In the genomic region with DNA sequence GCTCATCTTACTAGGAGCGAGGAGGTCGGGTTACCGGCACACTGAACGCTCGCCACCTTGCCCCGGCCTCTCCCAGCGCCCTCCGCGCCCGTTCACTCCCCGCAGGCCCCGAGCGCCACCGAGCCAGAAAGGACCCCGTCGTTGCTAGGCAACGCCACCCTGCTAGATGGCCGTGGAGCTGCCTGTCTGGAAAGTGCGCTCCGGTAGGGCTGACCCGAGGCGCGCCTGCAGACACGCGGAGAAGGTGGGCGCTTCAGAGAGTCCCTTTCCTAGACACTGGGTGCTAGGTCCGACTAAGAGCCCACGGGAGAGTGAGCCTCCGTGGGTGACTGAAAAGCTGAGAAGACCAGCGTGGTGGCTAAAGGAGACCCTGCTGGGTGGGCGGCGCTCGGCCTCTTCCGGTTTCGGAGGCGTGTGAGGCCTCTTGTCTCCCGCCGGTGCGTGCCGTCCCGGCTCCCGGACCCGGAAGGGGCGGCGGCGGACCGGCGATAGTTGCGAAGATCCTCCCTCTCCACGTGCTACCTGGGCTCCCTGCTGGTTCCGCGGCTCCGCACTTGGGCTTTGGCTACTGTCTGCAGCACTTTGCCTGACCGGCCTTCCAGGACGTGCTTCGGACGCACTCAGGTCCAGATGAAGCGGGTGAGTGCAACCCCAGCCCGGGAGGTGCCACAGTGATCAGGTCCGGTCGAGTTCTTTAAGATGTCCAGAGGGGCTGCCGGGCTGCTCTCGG, we compare ENCODE assay signal across 8 mouse cellular contexts. TPM values are rescaled to one million over a fixed set of nuclear protein-coding genes. Genes with fewer than 3 reads are reported as not detected.
DNase-seq lines count a peak whose midpoint lies in the region; ATAC-seq and TF ChIP-seq lines count a peak whose summit lies in the region.

A gene (minus strand): TSS at position 139 of the 730 bp plus-strand sequence.
A gene (plus strand): TSS at position 185 of the 730 bp plus-strand sequence.

- dilution Hi-C loops in CH12.LX (cut with MboI; ENCODE audit: extremely low pct_ligation_motif_present, extremely low pct_unique_long_range_greater_than_20kb, low sequenced_read_pairs) = no loop called here

- no peak for TF ChIP-seq RAD21 in CH12.LX (IDR thresholded peaks at IDR 0.05; ENCODE audit: low read depth, low read length)

- H3K79me2 ChIP-seq in CH12.LX (replicated peaks; ENCODE audit: control insufficient read depth, extremely low read depth, insufficient read depth, poor library complexity, severe bottlenecking) = peaks cover 65% of the 10 kb centered on the region

- peak; percentile 91 for DNase-seq in CH12.LX (ENCODE audit: extremely low read depth)
- peak; percentile 88 for DNase-seq in c-Kit-positive CD71-positive TER-119-negative erythroid progenitor cells, embryonic 14.5 days (ENCODE audit: low read depth)
- DNase-seq in forebrain, embryonic 11.5 days (ENCODE audit: low spot score) = peak; percentile 97
- DNase-seq in kidney, postnatal 36 days = peak; percentile 94 to 97
- DNase-seq in telencephalon, adult 2 months (ENCODE audit: low read depth, low spot score) = peak; percentile 92

- peaks cover 4 to 65% of the 10 kb centered on the region in 2 experiments; a peak in 3 of 4 replicates for H3K4me1 ChIP-seq in CH12.LX (ENCODE audit: control insufficient read depth in 1 of 2, insufficient read depth in 2 of 2)
- peaks cover 14% of the 10 kb centered on the region for H3K4me1 ChIP-seq in forebrain, embryonic 11.5 days (replicated peaks; ENCODE audit: control insufficient read depth, insufficient read depth, low read length)
- H3K4me1 ChIP-seq in heart, embryonic 16.5 days (ENCODE audit: control insufficient read depth, insufficient read depth, low read length) = peaks cover 41% of the 10 kb centered on the region
- peaks cover 48% of the 10 kb centered on the region for H3K4me1 ChIP-seq in liver, embryonic 15.5 days (replicated peaks)
- peaks cover 33% of the 10 kb centered on the region for H3K4me1 ChIP-seq in neural tube, embryonic 12.5 days

- peaks cover 9 to 43% of the 10 kb centered on the region in 2 experiments for H3K36me3 ChIP-seq in CH12.LX (replicated peaks in 1 of 2; ENCODE audit: control insufficient read depth in 1 of 2, insufficient read depth in 1 of 2, low read length in 1 of 2)
- peaks cover 4% of the 10 kb centered on the region; the same call in 1 of the 2 replicates for H3K36me3 ChIP-seq in forebrain, embryonic 11.5 days (ENCODE audit: control insufficient read depth, insufficient read depth, low read length)
- peaks cover 2% of the 10 kb centered on the region for H3K36me3 ChIP-seq in heart, embryonic 16.5 days (ENCODE audit: control insufficient read depth, insufficient read depth)
- peaks cover 10% of the 10 kb centered on the region for H3K36me3 ChIP-seq in liver, embryonic 15.5 days (replicated peaks)
- peaks cover 9% of the 10 kb centered on the region for H3K36me3 ChIP-seq in neural tube, embryonic 12.5 days

- peak within 1 kb of the TSS; percentile 89 for H3K4me2 ChIP-seq in CH12.LX (ENCODE audit: insufficient read depth, low read depth, poor library complexity, severe bottlenecking)
- H3K4me2 ChIP-seq in forebrain, embryonic 11.5 days (ENCODE audit: low read depth, low read length, severe bottlenecking) = peak within 1 kb of the TSS; percentile 78
- H3K4me2 ChIP-seq in heart, embryonic 16.5 days (ENCODE audit: low read depth, low read length) = peak within 1 kb of the TSS; percentile 91
- peak within 1 kb of the TSS; percentile 95 for H3K4me2 ChIP-seq in liver, embryonic 15.5 days
- peak within 1 kb of the TSS; percentile 87 for H3K4me2 ChIP-seq in neural tube, embryonic 12.5 days (replicated peaks)

- peak; percentile 94 for ATAC-seq in forebrain, embryonic 11.5 days (replicated peaks; ENCODE audit: low FRiP score)
- ATAC-seq in heart, embryonic 16.5 days (replicated peaks; ENCODE audit: extremely low read depth, insufficient read depth, low FRiP score) = peak; percentile 93
- peak; percentile 97 for ATAC-seq in liver, embryonic 15.5 days (ENCODE audit: insufficient read depth)
- peak; percentile 97 for ATAC-seq in neural tube, embryonic 12.5 days (ENCODE audit: low FRiP score, low read depth)

- H3K27me3 ChIP-seq in CH12.LX (replicated peaks) = no peaks in the 10 kb centered on the region
- no peaks in the 10 kb centered on the region for H3K27me3 ChIP-seq in forebrain, embryonic 11.5 days (ENCODE audit: control insufficient read depth, insufficient read depth, low read length)
- no peaks in the 10 kb centered on the region for H3K27me3 ChIP-seq in heart, embryonic 16.5 days (ENCODE audit: control insufficient read depth, insufficient read depth, low read length)
- H3K27me3 ChIP-seq in liver, embryonic 15.5 days = no peaks in the 10 kb centered on the region
- H3K27me3 ChIP-seq in neural tube, embryonic 12.5 days (replicated peaks) = no peaks in the 10 kb centered on the region

- H3K4me3 ChIP-seq in CH12.LX (replicated peaks in 1 of 3; ENCODE audit: low read depth in 2 of 3, low read length in 2 of 3, poor library complexity in 1 of 3) = peak within 1 kb of the TSS; percentile 74 to 99 (median 79)
- peak within 1 kb of the TSS; percentile 100 for H3K4me3 ChIP-seq in forebrain, embryonic 11.5 days (ENCODE audit: low read depth, low read length)
- peak within 1 kb of the TSS; percentile 84 for H3K4me3 ChIP-seq in heart, embryonic 16.5 days (ENCODE audit: low read length)
- peak within 1 kb of the TSS; percentile 93 for H3K4me3 ChIP-seq in liver, embryonic 15.5 days (replicated peaks)
- H3K4me3 ChIP-seq in neural tube, embryonic 12.5 days = peak within 1 kb of the TSS; percentile 88

- TF ChIP-seq EP300 in CH12.LX (IDR thresholded peaks at IDR 0.05; ENCODE audit: low read length) = no peak

- TF ChIP-seq CTCF in CH12.LX (conservative IDR thresholded peaks at IDR 0.05 in 1 of 2, IDR thresholded peaks at IDR 0.05 in 1 of 2; ENCODE audit: low read depth in 2 of 2, low read length in 2 of 2) = peak in 1 of 2 experiments; percentile 20; a peak in 1 of 4 replicates

- under 1% methylated on average over 63 of the region's 63 CpGs for WGBS in forebrain, embryonic 11.5 days
- under 1% methylated on average over 53 of the region's 63 CpGs for WGBS in heart, embryonic 16.5 days
- WGBS in liver, embryonic 15.5 days (ENCODE audit: insufficient replicate concordance) = under 1% methylated on average over 63 of the region's 63 CpGs
- under 1% methylated on average over 63 of the region's 63 CpGs for WGBS in neural tube, embryonic 12.5 days

- peak within 1 kb of the TSS; percentile 72 for H3K9ac ChIP-seq in CH12.LX (ENCODE audit: insufficient read depth, low read depth)
- H3K9ac ChIP-seq in forebrain, embryonic 11.5 days (ENCODE audit: low read length) = peak within 1 kb of the TSS; percentile 88
- H3K9ac ChIP-seq in heart, embryonic 16.5 days (ENCODE audit: low read length) = peak within 1 kb of the TSS; percentile 93
- H3K9ac ChIP-seq in liver, embryonic 15.5 days = peak within 1 kb of the TSS; percentile 82
- H3K9ac ChIP-seq in neural tube, embryonic 12.5 days = peak within 1 kb of the TSS; percentile 85

- H3K9me3 ChIP-seq in CH12.LX (replicated peaks; ENCODE audit: low read length) = no peaks in the 10 kb centered on the region
- H3K9me3 ChIP-seq in forebrain, embryonic 11.5 days (ENCODE audit: control insufficient read depth, low read length) = no peaks in the 10 kb centered on the region
- no peaks in the 10 kb centered on the region for H3K9me3 ChIP-seq in heart, embryonic 16.5 days (replicated peaks; ENCODE audit: control insufficient read depth, low read length)
- H3K9me3 ChIP-seq in liver, embryonic 15.5 days (replicated peaks) = no peaks in the 10 kb centered on the region
- no peaks in the 10 kb centered on the region for H3K9me3 ChIP-seq in neural tube, embryonic 12.5 days

- peak within 1 kb of the TSS; percentile 66 for H3K27ac ChIP-seq in CH12.LX (ENCODE audit: insufficient read depth, low read depth)
- peak within 1 kb of the TSS; percentile 83 for H3K27ac ChIP-seq in forebrain, embryonic 11.5 days (ENCODE audit: low read depth, low read length)
- H3K27ac ChIP-seq in heart, embryonic 16.5 days (ENCODE audit: low read length) = peak within 1 kb of the TSS; percentile 90
- peak within 1 kb of the TSS; percentile 88 for H3K27ac ChIP-seq in liver, embryonic 15.5 days (replicated peaks)
- peak within 1 kb of the TSS; percentile 21 for H3K27ac ChIP-seq in neural tube, embryonic 12.5 days

- peak; percentile 82 for TF ChIP-seq POLR2A in CH12.LX (IDR thresholded peaks at IDR 0.05; ENCODE audit: low read depth, low read length)

- in situ Hi-C loops in CH12.LX (cut with MboI; ENCODE audit: low pct_ligation_motif_present, low pct_unique_long_range_greater_than_20kb, low sequenced_read_pairs) = no loop called here

TF ChIP-seq in CH12.LX, 34 proteins besides CTCF, POLR2A, EP300 and RAD21 (continues in another document):
- TF ChIP-seq CHD2 (IDR thresholded peaks at IDR 0.05; ENCODE audit: low read length) (no peak; the same call in 1 of the 2 replicates), JUN (IDR thresholded peaks at IDR 0.05; ENCODE audit: insufficient read depth, low read depth, low read length) (no peak), MAX (IDR thresholded peaks at IDR 0.05; ENCODE audit: low read length) (peak; percentile 99), ZNF384 (IDR thresholded peaks at IDR 0.05; ENCODE audit: low read depth, low read length) (no peak), JUND (conservative IDR thresholded peaks at IDR 0.05; ENCODE audit: low read depth, low read length) (no peak), SIN3A (IDR thresholded peaks at IDR 0.05; ENCODE audit: low read length) (peak; percentile 90), MEF2A (IDR thresholded peaks at IDR 0.05; ENCODE audit: borderline replicate concordance, low read depth, low read length) (peak; percentile 20; the same call in 1 of the 2 replicates), HCFC1 (IDR thresholded peaks at IDR 0.05; ENCODE audit: low read depth, low read length) (peak; percentile 88)

RNA-seq across cellular contexts. Expression of the first gene that starts in this region (rescaled TPM):
- 17.4 and 20.0 TPM in 2 replicates for total RNA-seq in CH12.LX (2012; rRNA removed)
- total RNA-seq in CH12.LX (2014; rRNA removed) = 10.8 and 13.2 TPM in 2 replicates
- polyA plus RNA-seq in CH12.LX (2012; ENCODE audit: insufficient read length, low read depth) = 15.3 and 16.1 TPM in 2 replicates
- polyA plus RNA-seq in forebrain, embryonic 11.5 days (2014; fragmentation: Nextera tagmentation; extraction: Ambion mirVana) = 36.3 and 36.6 TPM in 2 replicates
- polyA plus RNA-seq in heart, embryonic 16.5 days (2015; fragmentation: Nextera tagmentation; extraction: Ambion mirVana) = 6.1 and 8.2 TPM in 2 replicates
- 5.1 and 5.2 TPM in 2 replicates for polyA plus RNA-seq in liver, embryonic 15.5 days (2015; fragmentation: Nextera tagmentation; extraction: Ambion mirVana)
- 25.2 and 29.2 TPM in 2 replicates for polyA plus RNA-seq in neural tube, embryonic 12.5 days (2016; fragmentation: Nextera tagmentation; extraction: Ambion mirVana)

RNA-seq across cellular contexts. Expression of the second gene that starts in this region (rescaled TPM):
- total RNA-seq in CH12.LX (2012; rRNA removed) (15.9 and 23.4 TPM in 2 replicates), CH12.LX (2014; rRNA removed) (26.8 and 28.8 TPM in 2 replicates)
- polyA plus RNA-seq in CH12.LX (2012; ENCODE audit: insufficient read length, low read depth) = 18.1 and 18.8 TPM in 2 replicates
- polyA plus RNA-seq in forebrain, embryonic 11.5 days (2014; fragmentation: Nextera tagmentation; extraction: Ambion mirVana) = 19.7 and 21.6 TPM in 2 replicates
- polyA plus RNA-seq in heart, embryonic 16.5 days (2015; fragmentation: Nextera tagmentation; extraction: Ambion mirVana) = 7.6 and 7.8 TPM in 2 replicates
- 4.7 and 4.9 TPM in 2 replicates for polyA plus RNA-seq in liver, embryonic 15.5 days (2015; fragmentation: Nextera tagmentation; extraction: Ambion mirVana)
- polyA plus RNA-seq in neural tube, embryonic 12.5 days (2016; fragmentation: Nextera tagmentation; extraction: Ambion mirVana) = 15.3 and 15.7 TPM in 2 replicates

Comparison
In these comparisons a context has a peak if more than half of its experiments do, and no peak if none do; other contexts are left out.
1. Peak in every context shown above with its lines: DNase-seq, ATAC-seq, H3K4me3 ChIP-seq and H3K27ac ChIP-seq.
2. H3K27ac ChIP-seq: peak in every context shown above with its lines; median percentile 90 in heart, embryonic 16.5 days; 88 in liver, embryonic 15.5 days; 83 in forebrain, embryonic 11.5 days; 66 in CH12.LX; 21 in neural tube, embryonic 12.5 days.